Mouse (Mus musculus) MEL (cell line): ENCODE results near the gene Nanog. TPM values are rescaled to one million over a fixed set of nuclear protein-coding genes. Genes with fewer than 3 reads are reported as not detected.

Experiments used
- DNase-seq: peaks from one replicate; pipeline ENCODE4 v3.0.0; 2011; ENCODE audit warnings: low read depth, low spot score
- H3K27ac ChIP-seq: 2 replicates; pipeline ENCODE4 v1.5.1; 2012; ENCODE audit warnings: low read depth, mild to moderate bottlenecking, control low read depth, low read length, moderate library complexity; ENCODE audit not compliant: control insufficient read depth
- H3K27me3 ChIP-seq, 2 experiments: fragments of 150-350 bp in 1 of 2; sonication (generic) in 1 of 2; 2 replicates each; pipeline ENCODE4 v1.6.1; 2012; ENCODE audit warnings: low read length in 2 of 2, mild to moderate bottlenecking in 2 of 2, improper control_type of control experiment in 1 of 2, moderate library complexity in 1 of 2; ENCODE audit not compliant: insufficient read depth in 2 of 2, control insufficient read depth in 1 of 2
- H3K36me3 ChIP-seq, 2 experiments: 2 replicates each; pipeline ENCODE4 v1.6.1; 2012 to 2014; ENCODE audit warnings: low read length in 2 of 2, improper control_type of control experiment in 1 of 2, inconsistent platforms in 1 of 2, mild to moderate bottlenecking in 1 of 2; ENCODE audit not compliant: insufficient read depth in 2 of 2, control insufficient read depth in 1 of 2
- H3K4me1 ChIP-seq, 2 experiments: fragments of 150-350 bp in 1 of 2; sonication (generic) in 1 of 2; 2 replicates each; pipeline ENCODE4 v1.6.1; 2012; ENCODE audit warnings: low read length in 2 of 2, improper control_type of control experiment in 1 of 2, mild to moderate bottlenecking in 1 of 2; ENCODE audit not compliant: insufficient read depth in 2 of 2, control insufficient read depth in 1 of 2
- H3K4me3 ChIP-seq, 2 experiments: fragments of 150-350 bp in 1 of 2; sonication (generic) in 1 of 2; 2 replicates each; pipeline ENCODE4 v1.5.1; 2012; ENCODE audit warnings: low read depth in 2 of 2, low read length in 2 of 2, mild to moderate bottlenecking in 2 of 2, moderate library complexity in 2 of 2, control low read depth in 1 of 2, improper control_type of control experiment in 1 of 2; ENCODE audit not compliant: control insufficient read depth in 1 of 2, insufficient read depth in 1 of 2
- H3K79me2 ChIP-seq: 2 replicates; pipeline ENCODE4 v1.6.1; 2012; ENCODE audit warnings: mild to moderate bottlenecking, low read length, moderate library complexity; ENCODE audit not compliant: control insufficient read depth, poor library complexity, insufficient read depth
- H3K9ac ChIP-seq: 2 replicates; pipeline ENCODE4 v1.6.1; 2012; ENCODE audit warnings: low read depth, mild to moderate bottlenecking, control low read depth, low read length, moderate library complexity; ENCODE audit not compliant: control insufficient read depth, poor library complexity, severe bottlenecking
- H3K9me3 ChIP-seq: fragments of 150-350 bp; sonication (generic); replicated peaks from 2 replicates; pipeline ENCODE4 v1.6.1; 2012; ENCODE audit warnings: mild to moderate bottlenecking, low read length, improper control_type of control experiment, moderate library complexity; ENCODE audit not compliant: insufficient read depth
- BHLHE40 ChIP-seq: IDR thresholded peaks from 2 replicates; pipeline ENCODE4 v1.6.1; 2012; ENCODE audit warnings: low read depth, mild to moderate bottlenecking, inconsistent platforms, low read length, improper control_type of control experiment, borderline replicate concordance
- CHD1 ChIP-seq: IDR thresholded peaks from 2 replicates; pipeline ENCODE4 v1.6.1; 2012; ENCODE audit warnings: low read depth, mild to moderate bottlenecking, inconsistent platforms, low read length, improper control_type of control experiment
- CTCF ChIP-seq, 3 experiments: IDR thresholded peaks in 2 of 3; conservative IDR thresholded peaks in 1 of 3; 2 replicates each; pipeline ENCODE4 v1.5.1; 2011 to 2012; ENCODE audit warnings: low read length in 3 of 3, low read depth in 2 of 3, mild to moderate bottlenecking in 2 of 3, improper control_type of control experiment in 1 of 3, inconsistent platforms in 1 of 3, mixed read lengths in 1 of 3, moderate library complexity in 1 of 3; ENCODE audit not compliant: control insufficient read depth in 1 of 3, insufficient read depth in 1 of 3, poor library complexity in 1 of 3, severe bottlenecking in 1 of 3
- EP300 ChIP-seq, 2 experiments: IDR thresholded peaks; 2 replicates each; pipeline ENCODE4 v1.6.1; 2011; ENCODE audit warnings: improper control_type of control experiment in 2 of 2, low read length in 2 of 2, low read depth in 1 of 2, mild to moderate bottlenecking in 1 of 2
- GABPA ChIP-seq: IDR thresholded peaks from 2 replicates; pipeline ENCODE4 v1.6.1; 2012; ENCODE audit warnings: low read depth, mild to moderate bottlenecking, inconsistent platforms, low read length, improper control_type of control experiment, moderate library complexity
- HCFC1 ChIP-seq: IDR thresholded peaks from 2 replicates; pipeline ENCODE4 v1.6.1; 2012; ENCODE audit warnings: low read depth, mild to moderate bottlenecking, inconsistent platforms, low read length, improper control_type of control experiment, moderate library complexity
- JUND ChIP-seq: IDR thresholded peaks from 2 replicates; pipeline ENCODE4 v1.6.1; 2011; ENCODE audit warnings: low read depth, mild to moderate bottlenecking, improper control_type of control experiment, low read length
- MAFK ChIP-seq: IDR thresholded peaks from 2 replicates; pipeline ENCODE4 v1.6.1; 2011; ENCODE audit warnings: low read depth, mild to moderate bottlenecking, low read length, improper control_type of control experiment, borderline replicate concordance
- MAZ ChIP-seq: IDR thresholded peaks from 2 replicates; pipeline ENCODE4 v1.6.1; 2012; ENCODE audit warnings: low read depth, mild to moderate bottlenecking, inconsistent platforms, low read length, improper control_type of control experiment
- MEF2A ChIP-seq: IDR thresholded peaks from 2 replicates; pipeline ENCODE4 v1.6.1; 2014; ENCODE audit warnings: low read depth, mild to moderate bottlenecking, inconsistent platforms, low read length, improper control_type of control experiment; ENCODE audit not compliant: poor library complexity, insufficient replicate concordance, severe bottlenecking; ENCODE audit errors: extremely low read depth
- MXI1 ChIP-seq: IDR thresholded peaks from 2 replicates; pipeline ENCODE4 v1.6.1; 2011; ENCODE audit warnings: mild to moderate bottlenecking, low read depth, low read length, improper control_type of control experiment
- MYB ChIP-seq: IDR thresholded peaks from 2 replicates; pipeline ENCODE4 v1.6.1; 2011; ENCODE audit warnings: mild to moderate bottlenecking, low read depth, low read length, improper control_type of control experiment
- MYC ChIP-seq: IDR thresholded peaks from 2 replicates; pipeline ENCODE4 v1.6.1; 2011; ENCODE audit warnings: low read depth, mild to moderate bottlenecking, low read length, improper control_type of control experiment, moderate library complexity
- NELFE ChIP-seq: IDR thresholded peaks from 2 replicates; pipeline ENCODE4 v1.6.1; 2011; ENCODE audit warnings: low read depth, low read length, improper control_type of control experiment
- POLR2A ChIP-seq, 2 experiments: IDR thresholded peaks; 2 replicates each; pipeline ENCODE4 v1.6.1; 2011 to 2012; ENCODE audit warnings: low read length in 2 of 2, mild to moderate bottlenecking in 2 of 2, control low read depth in 1 of 2, improper control_type of control experiment in 1 of 2, low read depth in 1 of 2, moderate library complexity in 1 of 2; ENCODE audit not compliant: control insufficient read depth in 1 of 2, insufficient read depth in 1 of 2, poor library complexity in 1 of 2
- POLR2AphosphoS5 ChIP-seq: IDR thresholded peaks from 2 replicates; pipeline ENCODE4 v1.6.1; 2012; ENCODE audit warnings: low read depth, borderline replicate concordance, mild to moderate bottlenecking, inconsistent platforms, low read length, moderate library complexity, mixed read lengths
- RAD21 ChIP-seq: IDR thresholded peaks from 2 replicates; pipeline ENCODE4 v1.6.1; 2011; ENCODE audit warnings: mild to moderate bottlenecking, low read depth, low read length, improper control_type of control experiment
- RCOR1 ChIP-seq: IDR thresholded peaks from 2 replicates; pipeline ENCODE4 v1.6.1; 2012; ENCODE audit warnings: low read depth, mild to moderate bottlenecking, inconsistent platforms, low read length, improper control_type of control experiment
- TAL1 ChIP-seq: IDR thresholded peaks from 2 replicates; pipeline ENCODE4 v1.6.1; 2012; ENCODE audit warnings: mild to moderate bottlenecking, inconsistent platforms, low read length, moderate library complexity, mixed read lengths
- TBP ChIP-seq: IDR thresholded peaks from 2 replicates; pipeline ENCODE4 v1.8.0; 2011; ENCODE audit warnings: low read depth, low read length, improper control_type of control experiment
- TCF12 ChIP-seq: IDR thresholded peaks from 2 replicates; pipeline ENCODE4 v1.6.1; 2014; ENCODE audit warnings: low read depth, mild to moderate bottlenecking, inconsistent platforms, low read length, improper control_type of control experiment, moderate library complexity
- ZC3H11A ChIP-seq: IDR thresholded peaks from 2 replicates; pipeline ENCODE4 v1.6.1; 2012; ENCODE audit warnings: low read depth, mild to moderate bottlenecking, inconsistent platforms, low read length, improper control_type of control experiment
- ZKSCAN1 ChIP-seq: IDR thresholded peaks from 2 replicates; pipeline ENCODE4 v1.6.1; 2012; ENCODE audit warnings: low read depth, mild to moderate bottlenecking, inconsistent platforms, low read length, improper control_type of control experiment, moderate library complexity
- polyA plus RNA-seq, 2 experiments: library from polyadenylated mRNA; stranded (reverse) in 1 of 2; unstranded in 1 of 2; fragments of >175 nt in 1 of 2; fragments of >200 nt in 1 of 2; gene quantifications; 2 replicates each; pipeline versions ENCODE4 v1.2.1 to v1.2.4; 2012; ENCODE audit warnings: low replicate concordance in 2 of 2, low read depth in 1 of 2; ENCODE audit not compliant: insufficient read length in 2 of 2, insufficient read depth in 1 of 2, missing spikeins in 1 of 2
- total RNA-seq: library from RNA; depleted of rRNA; stranded (reverse); fragments of 300-350 nt; gene quantifications from 2 replicates; pipeline ENCODE4 v1.2.3, GENCODE M21; 2012

Nanog gene
- total and polyA plus RNA-seq, 3 experiments = 0.63 TPM; not detected in 2

GRCm38 (mm10) chr6:122702480-122703124 lies 4.7 kb upstream of the Nanog start:
- no peaks in the 10 kb centered on the region for H3K79me2 ChIP-seq
- H3K9ac ChIP-seq = no peak overlapping the region
- H3K27me3 ChIP-seq = peaks cover 3 to 4% of the 10 kb centered on the region in 2 experiments; a peak in 3 of 4 replicates
- H3K4me3 ChIP-seq = no peak overlapping the region
- no peak for DNase-seq
- no peaks in the 10 kb centered on the region for H3K9me3 ChIP-seq
- TF ChIP-seq CTCF (IDR thresholded peaks at IDR 0.05 in 2 of 3, conservative IDR thresholded peaks at IDR 0.05 in 1 of 3; ENCODE audit: control insufficient read depth in 1 of 3, insufficient read depth in 1 of 3, low read depth in 2 of 3, low read length in 3 of 3, poor library complexity in 1 of 3, severe bottlenecking in 1 of 3) = no peak
- no peak for TF ChIP-seq EP300 (IDR thresholded peaks at IDR 0.05; ENCODE audit: low read depth in 1 of 2, low read length in 2 of 2)
- no peak for TF ChIP-seq GABPA
- no peak for TF ChIP-seq MAZ
- no peak for TF ChIP-seq TBP
- TF ChIP-seq NELFE = no peak
- TF ChIP-seq MXI1 = no peak
- no peaks in the 10 kb centered on the region for H3K4me1 ChIP-seq
- H3K27ac ChIP-seq = no peak overlapping the region
- H3K36me3 ChIP-seq = no peaks in the 10 kb centered on the region

GRCm38 (mm10) chr6:122703251-122703650 lies 4.0 kb upstream of the Nanog start:
- H3K9ac ChIP-seq = no peak overlapping the region
- no peak overlapping the region for H3K4me3 ChIP-seq
- H3K27me3 ChIP-seq = peaks cover 4 to 6% of the 10 kb centered on the region in 2 experiments; a peak in 3 of 4 replicates
- H3K4me1 ChIP-seq = no peaks in the 10 kb centered on the region
- H3K79me2 ChIP-seq = no peaks in the 10 kb centered on the region
- H3K9me3 ChIP-seq = no peaks in the 10 kb centered on the region
- no peaks in the 10 kb centered on the region for H3K36me3 ChIP-seq
- DNase-seq = no peak
- no peak overlapping the region for H3K27ac ChIP-seq
- no peak for TF ChIP-seq CHD1
- TF ChIP-seq RCOR1 = no peak
- no peak for TF ChIP-seq HCFC1
- no peak for TF ChIP-seq TAL1
- no peak for TF ChIP-seq MYB

DNA sequence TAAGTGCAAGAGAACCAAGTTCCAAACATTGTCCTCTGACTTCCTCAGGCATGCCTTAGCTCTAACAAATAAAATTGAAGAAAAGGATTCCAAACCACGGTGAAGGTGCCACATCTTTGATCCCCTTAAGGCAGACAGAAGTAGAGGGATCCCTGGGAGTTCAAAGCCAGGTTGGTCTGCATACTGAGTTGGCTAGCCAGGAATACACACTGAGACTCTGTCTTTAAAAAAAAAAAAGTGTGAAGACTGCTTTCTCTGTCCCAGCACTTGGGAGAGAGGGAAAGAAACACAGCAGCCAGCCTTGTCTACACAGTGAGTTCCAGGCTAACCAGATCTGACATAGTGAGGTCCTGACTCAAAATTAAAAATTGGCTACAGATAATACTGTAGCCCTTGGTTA lies 3.6 kb upstream of the Nanog start:
- Histone ChIP-seq H3K4me3 (no peak overlapping the region), H3K9me3 (no peaks in the 10 kb centered on the region), H3K36me3 (no peaks in the 10 kb centered on the region), H3K9ac (no peak overlapping the region), H3K79me2 (no peaks in the 10 kb centered on the region), H3K27me3 (peaks cover 4 to 6% of the 10 kb centered on the region in 2 experiments; a peak in 3 of 4 replicates), H3K4me1 (no peaks in the 10 kb centered on the region)
- DNase-seq = no peak
- TF ChIP-seq MAFK (no peak), ZKSCAN1 (no peak), TCF12 (no peak), EP300 (IDR thresholded peaks at IDR 0.05; ENCODE audit: low read depth in 1 of 2, low read length in 2 of 2) (no peak), CTCF (IDR thresholded peaks at IDR 0.05 in 2 of 3, conservative IDR thresholded peaks at IDR 0.05 in 1 of 3; ENCODE audit: control insufficient read depth in 1 of 3, insufficient read depth in 1 of 3, low read depth in 2 of 3, low read length in 3 of 3, poor library complexity in 1 of 3, severe bottlenecking in 1 of 3) (no peak), HCFC1 (no peak), TAL1 (no peak), RAD21 (no peak), MYC (no peak), ZC3H11A (no peak), JUND (no peak), POLR2A (IDR thresholded peaks at IDR 0.05; ENCODE audit: control insufficient read depth in 1 of 2, insufficient read depth in 1 of 2, low read depth in 1 of 2, low read length in 2 of 2, poor library complexity in 1 of 2) (no peak), MEF2A (no peak), TBP (no peak), MXI1 (no peak), BHLHE40 (no peak), POLR2AphosphoS5 (no peak)
- TF ChIP-seq, all 39 proteins: peak for 0
- H3K27ac ChIP-seq = no peak overlapping the region
